Mouse (Mus musculus): ENCODE measurements around the gene Arhgdib.
"Not testable (repeated sequence)": the region's sequence is repeated elsewhere in the genome, so short reads cannot be mapped to it uniquely, and the experiment has no call there.

Arhgdib gene

GRCm38 (mm10) chr6:136941051-136942021, at the start of gene Arhgdib:
Gene Arhgdib (minus strand): TSS chr6:136941899.
- peak; percentile 61 for DNase-seq

DNA sequence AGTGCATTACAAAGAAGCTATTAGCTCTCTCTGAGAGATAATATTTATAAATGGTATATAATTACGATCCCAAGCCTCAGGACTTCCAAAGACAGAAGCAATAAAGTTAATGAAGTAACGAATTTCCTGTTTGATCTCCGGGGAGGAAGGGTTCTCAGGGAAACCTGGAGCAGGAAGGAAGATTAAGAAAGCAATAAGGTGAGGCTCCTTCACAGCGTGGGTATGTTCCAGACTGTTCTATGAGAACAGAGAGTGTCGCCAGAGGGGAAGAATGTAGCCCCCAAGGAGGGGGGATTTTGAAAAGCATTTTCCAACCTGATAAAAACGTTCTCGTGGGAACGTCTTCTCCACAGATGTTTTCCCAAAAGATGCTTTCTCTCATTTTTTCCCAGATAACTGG, 48.9 kb upstream of the Arhgdib start:
- no peak for DNase-seq

DNA sequence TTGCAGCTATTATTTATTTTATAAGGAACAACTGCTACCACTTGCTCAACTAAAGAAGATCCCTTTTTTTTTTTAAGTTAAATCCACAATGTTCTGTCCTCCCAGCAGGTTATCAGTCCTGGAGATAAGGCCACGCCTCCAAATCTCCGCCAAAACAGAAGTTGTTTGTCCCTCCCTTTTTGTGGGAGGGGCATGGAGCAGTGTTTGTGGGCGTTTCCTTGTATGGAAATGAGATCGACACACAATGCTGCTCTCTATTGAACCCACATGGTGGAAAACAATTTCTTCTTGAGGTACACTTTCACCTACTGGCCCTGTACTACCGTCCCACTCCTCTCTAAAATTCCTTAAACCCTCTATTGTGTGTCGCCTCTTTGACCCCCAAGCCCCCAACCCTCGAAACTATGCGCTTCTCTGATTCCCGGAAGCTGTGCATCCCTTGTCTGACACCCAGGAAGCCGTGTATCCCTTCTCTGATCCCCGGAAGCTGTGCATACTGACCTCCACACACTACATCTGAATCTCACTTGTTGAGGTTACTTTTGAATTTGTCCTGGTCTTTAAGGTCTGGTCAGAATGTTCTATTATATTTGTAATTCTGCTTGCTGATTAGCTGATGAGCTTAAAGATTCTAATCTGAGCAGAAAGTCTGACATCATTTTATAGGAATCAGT, 48.3 kb upstream of the Arhgdib start:
- DNase-seq, result no peak

- no peak for DNase-seq
Observed at GRCm38 (mm10) chr6:136988536-136989060, 46.9 kb upstream of the Arhgdib start.

DNA sequence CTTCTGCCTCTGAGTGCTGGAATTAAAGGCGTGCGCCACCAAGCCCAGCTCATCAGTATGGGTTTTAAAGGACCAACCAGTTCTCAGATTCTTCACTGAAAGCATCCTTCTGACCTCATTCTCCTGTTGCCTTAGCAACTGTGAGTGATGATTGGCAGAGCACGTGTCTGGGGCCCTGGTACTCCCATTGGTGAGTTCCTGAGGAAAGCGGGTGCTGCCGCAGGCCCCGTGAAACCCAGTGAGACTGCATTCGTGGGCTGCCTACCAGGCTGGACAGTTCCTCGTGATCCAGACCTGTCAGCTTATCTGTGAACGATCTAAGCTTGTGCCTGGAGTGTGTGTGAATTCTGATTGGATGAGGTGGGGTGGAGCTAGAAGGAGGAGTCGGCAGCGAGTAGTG, 45.0 kb upstream of the Arhgdib start:
- no peak for DNase-seq

DNA sequence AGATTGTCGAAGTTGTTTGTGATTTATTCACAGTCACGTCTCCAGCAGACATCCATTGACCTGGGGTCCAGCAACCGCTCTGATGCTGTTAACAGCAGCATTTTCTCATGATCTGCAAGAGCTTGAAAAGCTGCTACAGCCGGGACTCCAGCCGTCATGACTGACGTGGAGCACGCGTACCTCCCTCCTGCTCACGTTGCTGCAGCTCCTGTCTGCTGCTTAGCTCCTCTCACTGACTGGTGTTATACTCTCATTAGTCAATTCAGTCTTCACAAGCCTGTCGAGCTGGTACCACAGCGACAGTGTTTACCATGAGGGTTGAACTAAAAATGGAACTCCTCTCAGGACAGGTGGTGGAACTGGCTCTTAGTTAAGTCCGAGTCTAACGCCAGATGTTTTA, 44.3 kb upstream of the Arhgdib start:
- DNase-seq, result peak; percentile 31

- DNase-seq, result peak; percentile 30
Observed at GRCm38 (mm10) chr6:136983201-136983600, 41.5 kb upstream of the Arhgdib start.

DNA sequence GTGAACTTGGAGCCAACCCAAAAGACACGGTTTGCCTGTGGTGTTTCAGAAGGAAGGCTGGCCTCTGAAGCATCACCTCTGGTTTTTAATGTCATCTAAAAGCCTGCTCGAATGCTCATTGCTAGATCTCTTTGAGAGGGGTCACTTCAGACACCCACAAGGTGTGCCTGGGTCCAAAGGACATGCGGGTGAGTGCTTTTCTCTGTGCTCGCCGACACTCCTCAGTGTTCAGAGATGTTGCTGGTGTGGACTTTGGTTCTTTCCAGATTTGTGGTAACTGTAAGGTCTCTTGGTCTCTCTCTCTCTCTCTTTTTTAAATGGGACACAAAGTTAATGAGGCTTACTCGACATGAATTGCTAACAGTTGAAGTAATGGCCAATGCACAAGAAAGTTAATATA, 40.9 kb upstream of the Arhgdib start:
- DNase-seq, result no peak

DNA sequence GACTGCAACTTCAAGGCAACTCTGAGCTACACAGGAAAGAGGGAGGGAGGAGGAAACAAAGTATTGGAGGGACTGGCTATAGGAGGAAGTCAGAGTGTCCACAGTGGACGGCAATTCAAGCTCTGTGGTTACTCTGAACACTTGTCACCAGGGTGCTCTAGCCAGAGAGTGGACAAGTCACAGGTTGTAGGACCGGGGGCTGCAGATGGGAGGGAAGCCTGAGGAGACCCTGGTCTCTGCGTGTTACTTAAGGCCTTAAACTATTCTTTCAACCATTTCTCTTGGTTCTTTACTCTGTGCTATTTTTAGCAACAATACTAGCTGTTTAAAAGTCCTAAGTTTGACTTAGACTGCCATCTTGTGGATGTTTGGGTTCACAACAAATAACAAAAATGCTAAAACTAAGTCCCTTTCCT, 38.6 kb upstream of the Arhgdib start:
- DNase-seq, result no peak

- DNase-seq, result no peak
Observed at GRCm38 (mm10) chr6:136979274-136980082, 37.8 kb upstream of the Arhgdib start.

- not testable (repeated sequence) for DNase-seq
Observed at GRCm38 (mm10) chr6:136968877-136969276, 27.2 kb upstream of the Arhgdib start.

DNA sequence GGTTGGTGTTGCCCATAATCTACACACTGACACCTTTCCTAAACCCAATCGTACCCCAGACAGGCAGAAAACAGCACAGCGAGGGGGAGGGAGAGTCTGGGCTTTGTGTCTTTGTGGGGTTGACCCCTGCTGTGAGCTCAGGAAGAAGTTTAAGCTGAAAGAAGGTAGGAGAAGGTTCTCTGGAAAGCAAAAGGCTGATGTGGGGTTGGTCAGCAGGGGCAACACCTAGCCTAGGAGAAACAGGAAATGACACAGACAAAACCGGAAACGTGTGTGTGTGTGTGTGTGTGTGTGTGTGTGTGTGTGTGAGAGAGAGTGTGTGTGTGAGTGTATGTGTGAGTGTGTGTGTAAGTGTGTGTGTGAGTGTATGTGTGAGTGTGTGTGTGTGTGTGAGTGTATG, 25.8 kb upstream of the Arhgdib start:
- DNase-seq, result no peak

GRCm38 (mm10) chr6:136965912-136966311, 24.2 kb upstream of the Arhgdib start:
- no peak for DNase-seq

DNA sequence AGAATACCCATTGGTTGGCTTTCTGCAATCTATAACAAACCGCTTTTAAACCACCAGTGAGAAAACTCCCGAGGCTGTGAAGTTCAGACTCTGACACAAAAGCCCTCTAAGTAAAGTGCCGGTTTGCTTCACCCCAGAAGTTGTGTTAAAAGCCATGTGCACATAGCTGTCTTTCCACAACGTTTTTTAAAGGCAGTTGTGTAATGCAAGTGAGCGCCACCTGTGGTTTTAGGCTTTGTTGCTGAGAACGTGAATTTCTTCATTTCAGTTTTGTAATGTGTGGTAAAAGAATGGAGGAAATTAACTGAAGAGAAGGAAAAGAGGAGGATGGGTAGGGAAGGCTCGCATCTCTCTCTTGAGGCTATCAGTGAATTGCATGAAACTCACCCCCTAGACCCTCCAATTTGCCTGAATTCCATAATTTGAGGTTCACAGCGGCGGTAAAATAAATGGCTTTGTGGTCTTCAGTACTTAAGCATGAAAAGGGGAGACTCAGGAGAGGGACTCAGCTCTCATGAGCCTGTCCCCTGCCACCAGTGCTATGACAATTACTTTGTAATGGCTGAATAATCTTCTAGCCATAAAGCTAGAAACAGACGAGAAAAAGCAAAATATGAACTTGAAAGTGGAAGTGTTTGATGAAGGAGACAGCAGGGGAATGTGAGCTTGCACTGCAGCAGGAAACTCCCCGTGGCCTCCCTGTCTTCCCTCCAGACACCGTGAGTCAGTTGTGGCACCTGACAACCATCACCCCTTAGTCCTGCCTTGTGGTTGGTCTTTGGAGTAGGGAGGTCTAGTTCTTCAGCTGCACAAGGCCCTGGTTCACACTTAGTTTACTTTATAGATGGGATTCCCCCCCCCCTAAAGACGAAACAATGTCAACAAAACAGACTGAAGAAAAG, 23.2 kb upstream of the Arhgdib start:
- DNase-seq, result no peak

GRCm38 (mm10) chr6:136962957-136963356, 21.3 kb upstream of the Arhgdib start:
- no peak for DNase-seq

DNA sequence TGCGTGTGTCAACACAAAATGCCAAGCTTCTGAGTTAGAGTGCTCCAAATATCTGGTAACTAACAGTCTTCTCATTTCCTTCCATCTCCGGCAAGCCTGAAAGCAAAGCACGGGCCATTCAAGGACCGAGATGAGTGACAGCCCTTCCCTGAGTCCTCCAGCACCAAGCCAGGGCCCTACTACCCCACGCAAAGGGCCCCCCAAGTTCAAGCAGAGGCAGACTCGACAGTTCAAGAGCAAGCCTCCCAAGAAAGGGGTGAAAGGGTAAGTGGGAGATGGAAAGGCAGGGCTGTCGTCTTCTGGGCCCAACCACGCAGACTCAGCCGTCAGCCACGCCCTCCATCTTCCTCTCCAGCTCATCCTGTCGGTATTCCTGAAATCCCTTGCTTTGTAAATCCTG, 17.4 kb upstream of the Arhgdib start:
- no peak for DNase-seq

DNA sequence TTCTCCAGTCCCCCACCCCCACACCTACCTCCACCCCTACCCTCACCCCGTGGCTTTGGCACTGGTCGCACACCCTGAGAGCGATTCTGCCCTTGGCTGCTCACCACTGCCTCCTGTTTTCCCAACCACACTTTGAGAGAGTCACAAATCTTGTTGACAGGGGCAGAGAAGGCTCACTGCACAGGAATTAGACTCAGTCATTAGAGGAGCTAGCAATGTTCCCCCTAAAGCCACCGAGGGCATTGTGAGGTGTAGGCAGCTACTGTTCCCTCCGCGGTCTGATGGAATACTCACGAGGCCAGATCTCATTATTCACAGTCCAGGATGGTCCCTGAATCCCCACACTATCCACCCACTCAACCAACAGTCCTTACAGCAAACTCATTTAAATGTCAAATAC, 15.4 kb upstream of the Arhgdib start:
- no peak for DNase-seq

- DNase-seq, result no peak
Observed at GRCm38 (mm10) chr6:136955240-136955639, 13.5 kb upstream of the Arhgdib start.

GRCm38 (mm10) chr6:136954715-136955114, 13.0 kb upstream of the Arhgdib start:
- no peak for DNase-seq

GRCm38 (mm10) chr6:136954192-136954591, 12.5 kb upstream of the Arhgdib start:
- no peak for DNase-seq

- DNase-seq, result no peak
Observed at GRCm38 (mm10) chr6:136952930-136953329, 11.2 kb upstream of the Arhgdib start.

- DNase-seq, result no peak
Observed at GRCm38 (mm10) chr6:136950171-136950570, 8.5 kb upstream of the Arhgdib start.

Data from kidney, postnatal 10 days (tissue).